Mouse (Mus musculus) small intestine, adult 2 months (tissue): Measurements from ENCODE around the gene Fthl17f.

Source experiments
- CTCF ChIP-seq: fragments of 200-500 bp; IDR thresholded peaks from 2 replicates; pipeline ENCODE4 v1.5.1; 2012; ENCODE audit warnings: low read depth, mild to moderate bottlenecking, control low read depth, inconsistent platforms, low read length, moderate library complexity, mixed read lengths; ENCODE audit not compliant: insufficient replicate concordance, insufficient read length; ENCODE audit errors: extremely low read depth
- POLR2A ChIP-seq: fragments of 200-500 bp; IDR thresholded peaks from 2 replicates; pipeline ENCODE4 v1.6.1; 2012; ENCODE audit warnings: low read depth, mild to moderate bottlenecking, control low read depth, inconsistent platforms, low read length, moderate library complexity

DNA sequence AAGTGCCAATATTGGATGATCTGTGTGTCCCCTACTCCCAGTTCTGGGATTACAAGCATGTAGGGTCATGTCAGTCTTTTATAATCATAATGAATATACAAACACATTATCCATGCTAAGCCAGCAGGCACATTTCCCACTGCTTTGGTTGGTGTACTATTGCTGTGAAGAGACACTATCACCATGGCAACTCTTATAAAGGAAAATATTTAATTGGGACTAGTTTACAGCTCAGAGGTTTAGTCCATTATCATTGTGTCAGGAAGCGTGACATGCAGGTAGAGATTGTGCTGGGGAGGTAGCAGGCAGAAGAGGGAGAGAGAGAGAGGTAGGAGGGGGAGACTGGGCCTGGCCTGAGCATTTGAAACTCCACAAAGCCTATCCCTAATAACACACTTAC is 46.7 kb upstream of the Fthl17f start:
- TF ChIP-seq POLR2A (no peak), CTCF (no peak)
